Mouse (Mus musculus) urinary bladder, postnatal 0 days (tissue): ENCODE measurements around the gene Rcan3. TPM values are rescaled to one million over a fixed set of nuclear protein-coding genes. Genes with fewer than 3 reads are reported as not detected.

ENCODE experiments used
- microRNA counts: library from miRNA; unstranded; fragments of <30 nt; microRNA quantifications from one replicate; lab custom pipeline; 2016
- microRNA-seq: library from miRNA; unstranded; fragments of <30 nt; microRNA quantifications from one replicate; pipeline ENCODE4, GENCODE M21; 2016
- polyA plus RNA-seq: library from polyadenylated mRNA; unstranded; fragments of >200 nt; fragmentation: Nextera tagmentation; extraction: Ambion mirVana; gene quantifications from 2 replicates; pipeline ENCODE4 v1.2.1, GENCODE M21; 2015

Gene Rcan3
- polyA plus RNA-seq, result 13.2 and 14.6 TPM in 2 replicates

GRCm38 (mm10) chr4:135433443-135434394, at the start of gene Rcan3:
TSS of gene Rcan3 (minus strand) at chr4:135433853.

GRCm38 (mm10) chr4:135397991-135398390, 35.7 kb downstream of the Rcan3 start, which contains the start of gene Ncmap:
TSS of gene Ncmap (minus strand) at chr4:135398227.

MicroRNAs within 50 kb of the gene (microRNA counts, 519-probe panel; counts per million panel counts)
- microRNA mmu-miR-700 (lab: Ali Mortazavi, UCI), result not detected

Small RNA genes lying within 50 kb of the gene (microRNA-seq; reads per million reads assigned to microRNA genes)
- gene Mir700, result 338 reads per million, percentile 61 among the genes with 10 or more reads in this experiment

Other genes with a start within 250 kb of the Rcan3 start
- 162 and 174 TPM in 2 replicates for gene Clic4, start 161.0 kb downstream of the Rcan3 start, polyA plus RNA-seq
- gene Srrm1, start 80.5 kb downstream of the Rcan3 start, polyA plus RNA-seq, result 94.4 and 139 TPM in 2 replicates
- gene Ncmap, start 35.6 kb downstream of the Rcan3 start, polyA plus RNA-seq, result 9.3 and 9.7 TPM in 2 replicates
- 1.1 and 1.2 TPM in 2 replicates for gene Stpg1, start 60.9 kb upstream of the Rcan3 start, polyA plus RNA-seq
- gene Nipal3, start 61.2 kb upstream of the Rcan3 start, polyA plus RNA-seq, result 11.4 and 12.3 TPM in 2 replicates
- 61.8 and 72.9 TPM in 2 replicates for gene Grhl3, start 139.8 kb upstream of the Rcan3 start, polyA plus RNA-seq